Mouse (Mus musculus): ENCODE measurements around the gene Tnpo3.

Tnpo3 gene

GRCm38 (mm10) chr6:29609111-29610019, at the start of gene Tnpo3:
TSS of gene Tnpo3 (minus strand) at chr6:29609887.
- DNase-seq (ENCODE audit: low spot score in 2 of 2), result peak; percentile 93

- DNase-seq (ENCODE audit: low spot score in 2 of 2), result no peak
Observed at GRCm38 (mm10) chr6:29658626-29659475, 49.2 kb upstream of the Tnpo3 start.

DNA sequence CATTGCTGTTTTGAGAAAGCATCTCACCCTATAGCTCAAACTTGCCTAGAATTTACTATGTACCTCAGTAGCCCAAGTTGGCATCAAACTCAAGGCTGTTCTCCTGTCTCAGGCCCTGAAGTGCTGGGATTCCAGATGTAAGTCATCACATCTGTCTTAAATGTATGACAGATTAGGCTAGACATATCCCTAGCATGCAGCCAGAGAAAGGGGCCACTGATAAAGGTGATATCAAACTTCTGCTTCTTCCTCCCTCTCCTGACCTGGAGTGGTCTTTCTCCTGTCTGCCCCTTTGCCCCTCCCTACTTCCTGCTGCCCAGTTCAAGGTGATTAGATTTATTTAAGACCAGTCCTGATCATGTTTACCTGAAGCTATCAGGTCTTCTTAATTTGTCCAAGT, 43.6 kb upstream of the Tnpo3 start:
- DNase-seq (ENCODE audit: low spot score in 2 of 2), result no peak

DNA sequence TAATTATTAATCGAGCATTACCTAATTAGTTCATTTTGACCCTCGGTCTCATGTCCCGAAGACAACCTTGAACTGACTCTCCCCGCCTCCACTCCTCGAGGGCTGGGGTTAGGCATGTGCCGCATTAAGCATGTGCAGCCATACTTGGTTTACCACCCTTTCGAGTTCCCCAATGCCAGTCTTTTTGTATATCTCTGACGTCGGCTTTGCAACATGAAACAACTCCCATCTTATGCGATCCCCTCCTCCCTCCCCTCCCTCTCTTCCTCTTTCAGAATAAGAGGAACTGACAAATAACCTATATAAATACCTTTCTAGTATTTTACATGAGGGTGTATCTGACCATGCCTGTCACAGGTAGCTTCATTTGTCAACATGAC, 40.5 kb upstream of the Tnpo3 start:
- DNase-seq (ENCODE audit: low spot score in 2 of 2), result no peak

- peak; percentile 86 to 93 for DNase-seq (ENCODE audit: low spot score in 2 of 2)
Observed at GRCm38 (mm10) chr6:29649494-29650169, 39.9 kb upstream of the Tnpo3 start.

DNA sequence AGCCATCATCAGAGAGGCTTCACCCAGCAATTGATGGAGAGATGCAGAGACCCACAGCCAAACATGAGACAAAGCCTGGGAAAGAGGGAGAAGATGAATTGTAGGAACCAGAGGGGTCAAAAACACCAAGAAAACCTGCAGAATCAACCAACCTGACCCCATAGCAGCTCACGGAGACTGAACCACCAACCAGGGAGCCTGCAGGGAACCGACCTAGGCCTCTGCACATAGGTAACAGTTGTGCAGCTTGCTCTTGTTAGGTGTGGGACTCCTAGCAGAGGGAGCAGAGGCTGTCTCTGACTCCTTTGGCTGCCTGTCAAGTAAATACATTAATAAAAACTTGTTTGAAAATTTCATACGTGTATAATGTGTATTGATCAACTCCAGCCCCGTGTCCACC, 32.1 kb upstream of the Tnpo3 start:
- no peak for DNase-seq (ENCODE audit: low spot score in 2 of 2)

- no peak for DNase-seq (ENCODE audit: low spot score in 2 of 2)
Observed at GRCm38 (mm10) chr6:29639580-29640419, 30.1 kb upstream of the Tnpo3 start.

GRCm38 (mm10) chr6:29638844-29639460, 29.3 kb upstream of the Tnpo3 start:
- no peak for DNase-seq (ENCODE audit: low spot score in 2 of 2)

- no peak for DNase-seq (ENCODE audit: low spot score in 2 of 2)
Observed at GRCm38 (mm10) chr6:29637397-29638373, 28.0 kb upstream of the Tnpo3 start.

GRCm38 (mm10) chr6:29636322-29637092, 26.8 kb upstream of the Tnpo3 start:
- no peak for DNase-seq (ENCODE audit: low spot score in 2 of 2)

GRCm38 (mm10) chr6:29634537-29634936, 24.9 kb upstream of the Tnpo3 start:
- DNase-seq (ENCODE audit: low spot score in 2 of 2), result no peak

DNA sequence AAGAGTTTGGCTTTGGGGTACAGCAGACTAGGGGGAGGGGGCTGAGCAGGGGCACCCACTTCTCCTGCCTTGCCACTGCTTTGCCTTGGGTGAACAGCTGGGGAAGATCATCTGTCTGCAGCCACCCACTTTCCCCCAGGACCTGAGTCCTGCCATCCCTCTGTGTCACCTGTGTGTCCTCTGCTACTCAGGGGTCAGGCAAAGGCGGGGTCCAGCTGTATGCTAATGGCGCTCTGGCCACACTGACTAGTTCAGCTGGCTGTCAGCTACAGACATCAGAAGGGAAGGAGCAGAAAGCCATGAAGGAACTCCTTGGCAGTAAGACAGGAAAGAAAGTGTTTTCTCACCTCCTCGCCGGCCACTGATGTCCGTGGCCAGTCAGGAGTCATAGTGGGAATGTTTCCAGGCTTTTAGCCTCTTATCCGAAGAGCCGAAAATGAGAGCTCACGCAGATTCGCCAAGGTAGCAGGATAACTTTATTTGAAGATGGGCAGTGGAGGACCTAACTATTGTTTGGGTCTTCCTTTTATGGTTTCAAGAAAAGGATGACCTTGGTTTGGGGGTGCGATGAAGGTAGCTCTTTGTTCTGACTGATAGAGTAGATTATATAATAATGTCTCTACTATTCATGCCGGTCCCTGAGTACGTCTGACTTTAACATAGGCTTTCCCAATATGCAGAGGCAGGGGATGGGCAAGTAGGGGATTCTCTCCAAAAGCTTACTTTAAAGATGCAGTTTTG, 23.0 kb upstream of the Tnpo3 start:
- no peak for DNase-seq (ENCODE audit: low spot score in 2 of 2)

DNA sequence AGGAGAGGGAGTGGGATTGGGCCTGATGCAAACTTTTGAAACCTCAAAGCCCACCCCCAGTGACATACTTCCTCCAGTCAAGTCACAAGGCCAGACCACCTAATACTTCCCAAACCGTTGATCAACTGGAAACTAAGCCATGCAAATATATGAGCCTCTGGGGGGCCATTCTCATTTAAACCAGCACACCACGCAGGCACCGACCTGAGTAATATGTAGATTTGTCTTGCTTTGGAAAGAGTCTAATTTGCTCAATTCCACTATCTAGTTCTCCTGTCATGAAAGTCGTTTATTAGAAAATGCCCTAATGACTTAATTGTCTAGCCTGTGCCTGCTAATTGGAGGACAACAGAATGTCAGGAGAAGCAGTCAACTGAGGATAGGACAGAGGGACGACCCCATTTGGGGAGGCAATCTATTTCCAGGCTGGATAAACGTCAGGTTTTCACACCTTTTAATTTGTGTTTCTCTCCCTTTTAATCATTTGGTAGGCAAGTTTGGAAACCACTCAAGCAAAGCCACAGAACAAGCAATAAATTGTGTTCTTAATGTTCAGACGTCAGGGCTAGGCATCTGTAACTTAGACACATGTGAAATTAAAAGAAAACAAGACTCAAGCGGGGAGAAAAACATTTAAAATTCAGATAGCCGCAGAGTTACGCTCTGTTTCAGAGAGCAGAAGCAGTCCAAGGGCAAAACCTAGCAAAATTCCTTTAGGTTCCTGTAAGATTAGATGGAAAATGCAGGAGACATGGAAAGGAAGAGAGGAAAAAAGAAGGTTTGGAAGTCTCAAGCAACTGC, 22.3 kb upstream of the Tnpo3 start:
- DNase-seq (ENCODE audit: low spot score in 2 of 2), result no peak

GRCm38 (mm10) chr6:29630216-29630615, 20.5 kb upstream of the Tnpo3 start:
- no peak for DNase-seq (ENCODE audit: low spot score in 2 of 2)

GRCm38 (mm10) chr6:29627756-29628155, 18.1 kb upstream of the Tnpo3 start:
- no peak for DNase-seq (ENCODE audit: low spot score in 2 of 2)

GRCm38 (mm10) chr6:29623857-29624256, 14.2 kb upstream of the Tnpo3 start:
- no peak for DNase-seq (ENCODE audit: low spot score in 2 of 2)

- DNase-seq (ENCODE audit: low spot score in 2 of 2), result no peak
Observed at GRCm38 (mm10) chr6:29622273-29622672, 12.6 kb upstream of the Tnpo3 start.
